Mouse (Mus musculus): ENCODE data around the gene Mgat3. TPM values are rescaled to one million over a fixed set of nuclear protein-coding genes. Genes with fewer than 3 reads are reported as not detected.

Gene Mgat3
- polyA plus RNA-seq, 1 experiment = not detected

DNA sequence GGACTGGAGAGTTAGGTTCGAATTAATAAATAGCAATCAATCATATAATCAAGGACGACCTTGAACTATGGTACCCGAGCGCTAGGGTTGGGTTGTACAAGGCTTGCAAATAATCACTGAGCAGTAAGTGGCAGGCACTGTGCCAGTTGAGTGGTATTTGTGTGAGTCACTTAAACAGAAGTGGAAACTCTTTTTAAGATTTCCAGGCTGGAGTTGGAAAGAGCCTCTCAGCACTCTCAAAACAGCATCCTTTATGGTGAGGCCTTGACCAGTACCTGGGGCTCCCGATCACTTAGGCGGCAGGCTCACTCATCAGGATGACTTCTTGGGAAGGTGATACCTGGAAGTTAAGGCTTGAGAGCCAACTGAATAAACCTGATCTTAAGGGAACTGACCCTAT is 80.7 kb downstream of the Mgat3 start:
- Histone ChIP-seq H3K9me3 (no peaks in the 10 kb centered on the region), H3K4me3 (replicated peaks) (peak overlapping the region; percentile 99), H3K4me1 (peaks cover 80% of the 10 kb centered on the region), H3K27me3 (replicated peaks) (no peaks in the 10 kb centered on the region), H3K36me3 (replicated peaks; ENCODE audit: low read length) (peaks cover 76% of the 10 kb centered on the region)
- TF ChIP-seq GATA1 (IDR thresholded peaks at IDR 0.05; ENCODE audit: borderline replicate concordance, low read length) = no peak
- TF ChIP-seq FLI1 (IDR thresholded peaks at IDR 0.05; ENCODE audit: low read length) = no peak

DNA sequence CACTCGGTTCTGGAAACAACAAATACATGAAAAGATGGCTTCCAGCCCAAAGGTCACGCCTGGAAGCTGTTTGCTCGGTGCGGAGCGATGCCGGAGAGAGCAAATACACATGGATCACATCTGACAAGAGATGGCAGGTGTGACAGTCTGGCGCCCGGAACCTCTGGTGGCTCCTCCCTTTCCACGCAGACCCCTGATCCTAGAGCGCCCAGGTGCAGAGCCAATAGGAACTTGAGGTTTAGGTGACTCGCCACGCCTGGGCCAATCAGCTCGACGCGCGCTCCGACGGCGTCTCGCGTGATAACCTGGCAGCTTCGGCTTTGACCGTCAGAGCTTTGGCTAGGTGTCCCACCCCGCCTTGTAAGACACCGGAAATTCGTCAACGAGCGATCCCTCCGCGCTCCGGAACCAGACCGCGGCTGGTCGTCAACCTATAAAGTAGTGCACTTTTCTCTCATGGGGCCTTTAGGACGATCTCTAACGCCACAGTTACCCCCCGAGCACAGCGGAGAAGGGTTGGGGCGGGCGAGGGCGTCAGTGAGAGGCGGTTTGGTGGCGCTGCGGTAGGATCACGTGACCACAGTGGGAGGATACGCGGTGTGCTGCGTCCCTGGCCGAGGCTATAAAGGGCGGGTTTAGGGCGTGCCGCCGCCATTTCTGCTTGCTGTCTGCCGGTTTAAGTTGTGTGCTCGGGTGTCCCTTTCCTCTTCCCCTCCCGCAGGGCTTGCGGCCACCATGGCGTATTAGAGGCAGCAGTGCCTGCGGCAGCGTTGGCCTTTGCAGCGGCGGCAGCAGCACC is 81.5 kb downstream of the Mgat3 start, which contains the start of gene Atf4:
Gene Atf4, plus strand, starts transcription at position 338 of the 799 bp plus-strand sequence.
- H3K4me3 ChIP-seq (replicated peaks) = peak within 1 kb of the TSS; percentile 99
- 0 out of 2 replicates have a peak, but pooled peaks have one; percentile 22 for TF ChIP-seq FLI1 (IDR thresholded peaks at IDR 0.05; ENCODE audit: low read length)
- no peak for TF ChIP-seq GATA1 (IDR thresholded peaks at IDR 0.05; ENCODE audit: borderline replicate concordance, low read length)
- peaks cover 80% of the 10 kb centered on the region for H3K4me1 ChIP-seq
- no peaks in the 10 kb centered on the region for H3K27me3 ChIP-seq (replicated peaks)
- no peaks in the 10 kb centered on the region for H3K9me3 ChIP-seq
- H3K36me3 ChIP-seq (replicated peaks; ENCODE audit: low read length) = peaks cover 76% of the 10 kb centered on the region

DNA sequence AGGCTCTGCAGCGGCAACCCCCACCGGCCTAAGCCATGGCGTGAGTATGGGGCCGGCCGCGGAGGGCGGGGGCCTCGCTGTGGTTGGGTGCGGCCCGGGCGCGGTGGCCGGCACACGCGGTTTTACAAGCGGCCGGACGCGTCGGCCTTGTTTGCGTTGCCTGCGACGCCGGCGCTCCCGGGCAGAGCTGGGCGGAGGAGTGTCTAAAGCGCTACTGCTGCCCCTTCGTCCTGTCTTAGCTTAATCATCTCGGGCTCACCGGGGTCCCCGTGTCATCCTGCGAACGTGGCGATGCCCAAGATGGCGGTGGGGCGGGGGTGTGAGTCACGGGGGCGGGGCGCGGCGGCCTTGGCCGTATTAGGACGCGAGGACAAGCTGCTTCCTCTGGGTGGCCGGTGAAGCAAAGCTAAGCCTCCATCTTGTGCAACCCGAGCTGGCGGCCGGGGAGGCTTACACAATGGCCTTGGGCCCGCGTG is 82.2 kb downstream of the Mgat3 start:
- Histone ChIP-seq H3K36me3 (replicated peaks; ENCODE audit: low read length) (peaks cover 76% of the 10 kb centered on the region), H3K4me1 (peaks cover 80% of the 10 kb centered on the region), H3K4me3 (replicated peaks) (peak overlapping the region; percentile 99), H3K27me3 (replicated peaks) (no peaks in the 10 kb centered on the region), H3K9me3 (no peaks in the 10 kb centered on the region)
- TF ChIP-seq GATA1 (IDR thresholded peaks at IDR 0.05; ENCODE audit: borderline replicate concordance, low read length) = no peak
- no peak for TF ChIP-seq FLI1 (IDR thresholded peaks at IDR 0.05; ENCODE audit: low read length)

DNA sequence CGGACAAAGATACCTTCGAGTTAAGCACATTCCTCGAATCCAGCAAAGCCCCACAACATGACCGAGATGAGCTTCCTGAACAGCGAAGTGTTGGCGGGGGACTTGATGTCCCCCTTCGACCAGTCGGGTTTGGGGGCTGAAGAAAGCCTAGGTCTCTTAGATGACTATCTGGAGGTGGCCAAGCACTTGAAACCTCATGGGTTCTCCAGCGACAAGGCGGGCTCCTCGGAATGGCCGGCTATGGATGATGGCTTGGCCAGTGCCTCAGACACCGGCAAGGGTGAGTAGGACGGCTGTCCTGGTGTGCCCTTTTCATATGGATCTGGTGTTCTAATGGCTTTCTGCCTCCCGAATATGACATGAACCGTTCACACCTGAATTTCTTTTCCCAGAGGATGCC is 82.7 kb downstream of the Mgat3 start:
- Histone ChIP-seq H3K4me1 (peaks cover 80% of the 10 kb centered on the region), H3K4me3 (replicated peaks) (peak overlapping the region; percentile 99), H3K36me3 (replicated peaks; ENCODE audit: low read length) (peaks cover 76% of the 10 kb centered on the region), H3K27me3 (replicated peaks) (no peaks in the 10 kb centered on the region), H3K9me3 (no peaks in the 10 kb centered on the region)
- TF ChIP-seq FLI1 (IDR thresholded peaks at IDR 0.05; ENCODE audit: low read length) (no peak), GATA1 (IDR thresholded peaks at IDR 0.05; ENCODE audit: borderline replicate concordance, low read length) (no peak)

DNA sequence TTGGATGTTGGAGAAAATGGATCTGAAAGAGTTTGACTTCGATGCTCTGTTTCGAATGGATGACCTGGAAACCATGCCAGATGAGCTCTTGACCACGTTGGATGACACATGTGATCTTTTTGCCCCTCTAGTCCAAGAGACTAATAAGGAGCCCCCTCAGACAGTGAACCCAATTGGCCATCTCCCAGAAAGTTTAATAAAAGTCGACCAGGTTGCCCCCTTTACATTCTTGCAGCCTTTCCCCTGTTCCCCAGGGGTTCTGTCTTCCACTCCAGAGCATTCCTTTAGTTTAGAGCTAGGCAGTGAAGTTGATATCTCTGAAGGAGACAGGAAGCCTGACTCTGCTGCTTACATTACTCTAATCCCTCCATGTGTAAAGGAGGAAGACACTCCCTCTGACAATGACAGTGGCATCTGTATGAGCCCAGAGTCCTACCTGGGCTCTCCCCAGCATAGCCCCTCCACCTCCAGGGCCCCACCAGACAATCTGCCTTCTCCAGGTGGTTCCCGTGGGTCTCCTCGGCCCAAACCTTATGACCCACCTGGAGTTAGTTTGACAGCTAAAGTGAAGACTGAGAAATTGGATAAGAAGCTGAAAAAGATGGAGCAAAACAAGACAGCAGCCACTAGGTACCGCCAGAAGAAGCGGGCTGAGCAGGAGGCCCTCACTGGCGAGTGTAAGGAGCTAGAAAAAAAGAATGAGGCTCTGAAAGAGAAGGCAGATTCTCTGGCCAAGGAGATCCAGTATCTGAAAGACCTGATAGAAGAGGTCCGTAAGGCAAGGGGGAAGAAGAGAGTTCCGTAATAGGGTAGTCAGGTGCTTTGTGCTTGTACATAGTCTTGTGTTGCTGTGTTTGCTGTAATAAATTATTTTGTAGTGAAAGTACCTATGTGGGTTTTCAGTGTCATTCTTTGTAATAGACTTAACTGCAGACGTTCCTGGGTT is 83.4 kb downstream of the Mgat3 start:
- peak overlapping the region; percentile 99 for H3K4me3 ChIP-seq (replicated peaks)
- H3K36me3 ChIP-seq (replicated peaks; ENCODE audit: low read length) = peaks cover 74% of the 10 kb centered on the region
- H3K9me3 ChIP-seq = no peaks in the 10 kb centered on the region
- H3K4me1 ChIP-seq = peaks cover 78% of the 10 kb centered on the region
- no peaks in the 10 kb centered on the region for H3K27me3 ChIP-seq (replicated peaks)
- TF ChIP-seq FLI1 (IDR thresholded peaks at IDR 0.05; ENCODE audit: low read length) = no peak

DNA sequence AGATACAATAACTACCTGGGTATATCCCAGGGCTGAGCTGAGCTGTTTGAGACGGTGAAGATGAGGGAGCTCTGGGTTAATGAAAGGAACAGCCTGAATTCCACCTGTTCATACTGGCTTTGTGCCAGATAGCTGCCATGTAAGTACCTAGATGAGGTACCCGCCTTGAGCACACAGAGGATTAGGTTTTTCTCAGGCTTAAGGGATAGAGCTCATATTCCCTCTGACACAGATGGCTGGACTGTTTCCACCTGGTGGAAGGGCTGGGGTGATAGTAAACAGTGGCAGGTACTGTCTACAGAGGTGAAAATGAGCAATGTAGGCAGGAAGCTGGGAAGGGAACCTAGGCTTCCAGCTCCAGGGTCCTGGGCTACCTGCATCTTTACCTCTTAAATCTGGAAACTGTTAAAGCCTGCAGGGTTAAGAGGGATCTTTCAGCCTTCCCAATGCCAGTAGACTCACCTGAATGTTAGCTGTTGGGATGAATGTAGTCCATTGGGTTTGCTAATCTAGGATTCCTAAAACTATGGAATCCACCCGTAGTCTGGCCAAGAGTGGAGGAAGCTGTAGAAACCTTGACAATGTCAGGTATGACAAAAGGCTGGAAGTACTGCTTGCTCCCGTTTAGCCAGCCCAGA is 84.2 kb downstream of the Mgat3 start:
- H3K36me3 ChIP-seq (replicated peaks; ENCODE audit: low read length) = peaks cover 77% of the 10 kb centered on the region

DNA sequence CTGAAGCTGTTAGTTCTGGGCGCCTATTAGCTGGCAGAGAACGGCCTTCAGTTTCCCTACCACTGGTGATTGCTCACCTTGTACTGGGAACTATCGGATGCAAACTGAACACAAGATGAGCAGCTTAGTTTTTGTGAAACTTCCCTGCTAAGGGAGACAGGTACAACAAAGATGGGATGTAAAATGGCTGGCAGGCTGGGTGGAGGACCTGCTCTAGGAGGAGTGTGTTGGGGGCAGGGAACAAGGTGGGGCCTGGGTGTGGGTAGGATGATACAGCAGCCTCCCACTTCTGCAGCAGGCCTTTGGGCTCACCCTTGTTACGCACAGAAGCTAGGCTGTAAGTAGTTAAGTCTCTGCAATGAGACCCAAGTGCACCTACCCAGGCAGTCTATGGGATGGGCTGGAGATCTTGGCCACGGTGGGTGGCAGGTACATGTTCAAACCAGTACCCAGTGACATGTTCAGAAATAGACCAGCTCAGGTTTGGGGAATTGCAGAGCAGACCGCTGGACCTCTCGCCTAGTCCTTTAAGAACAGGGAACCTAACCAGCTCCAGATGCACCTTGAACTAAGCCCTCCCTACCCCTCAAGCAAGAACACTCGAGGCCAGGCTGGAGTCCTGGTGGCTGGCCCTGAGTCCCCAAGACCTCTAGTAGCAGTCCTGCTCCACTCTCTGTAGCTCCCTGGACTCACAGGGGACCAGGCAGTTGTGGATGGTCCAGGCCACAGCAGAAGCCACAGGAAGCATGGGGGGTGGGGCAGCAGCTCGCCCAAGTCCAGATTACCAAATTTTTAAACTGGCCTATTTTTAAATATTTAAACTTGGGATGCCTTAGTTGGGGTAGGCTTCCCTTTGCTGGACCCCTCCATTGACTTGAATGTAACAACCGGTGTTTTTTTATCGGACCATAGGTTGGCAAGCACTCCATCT is 85.0 kb downstream of the Mgat3 start:
- Histone ChIP-seq H3K4me3 (replicated peaks) (peak overlapping the region; percentile 48), H3K9me3 (no peaks in the 10 kb centered on the region), H3K4me1 (peaks cover 82% of the 10 kb centered on the region), H3K27me3 (replicated peaks) (no peaks in the 10 kb centered on the region), H3K36me3 (replicated peaks; ENCODE audit: low read length) (peaks cover 71% of the 10 kb centered on the region)
- TF ChIP-seq FLI1 (IDR thresholded peaks at IDR 0.05; ENCODE audit: low read length) (no peak), GATA1 (IDR thresholded peaks at IDR 0.05; ENCODE audit: borderline replicate concordance, low read length) (no peak)

More for the DNA sequence above, 84.2 kb downstream of the Mgat3 start:
- peaks cover 81% of the 10 kb centered on the region for H3K4me1 ChIP-seq
- TF ChIP-seq FLI1 (IDR thresholded peaks at IDR 0.05; ENCODE audit: low read length) (no peak), GATA1 (IDR thresholded peaks at IDR 0.05; ENCODE audit: borderline replicate concordance, low read length) (no peak)
- H3K4me3 ChIP-seq (replicated peaks) = peak overlapping the region; percentile 99
- no peaks in the 10 kb centered on the region for H3K27me3 ChIP-seq (replicated peaks)
- H3K9me3 ChIP-seq = no peaks in the 10 kb centered on the region

DNA sequence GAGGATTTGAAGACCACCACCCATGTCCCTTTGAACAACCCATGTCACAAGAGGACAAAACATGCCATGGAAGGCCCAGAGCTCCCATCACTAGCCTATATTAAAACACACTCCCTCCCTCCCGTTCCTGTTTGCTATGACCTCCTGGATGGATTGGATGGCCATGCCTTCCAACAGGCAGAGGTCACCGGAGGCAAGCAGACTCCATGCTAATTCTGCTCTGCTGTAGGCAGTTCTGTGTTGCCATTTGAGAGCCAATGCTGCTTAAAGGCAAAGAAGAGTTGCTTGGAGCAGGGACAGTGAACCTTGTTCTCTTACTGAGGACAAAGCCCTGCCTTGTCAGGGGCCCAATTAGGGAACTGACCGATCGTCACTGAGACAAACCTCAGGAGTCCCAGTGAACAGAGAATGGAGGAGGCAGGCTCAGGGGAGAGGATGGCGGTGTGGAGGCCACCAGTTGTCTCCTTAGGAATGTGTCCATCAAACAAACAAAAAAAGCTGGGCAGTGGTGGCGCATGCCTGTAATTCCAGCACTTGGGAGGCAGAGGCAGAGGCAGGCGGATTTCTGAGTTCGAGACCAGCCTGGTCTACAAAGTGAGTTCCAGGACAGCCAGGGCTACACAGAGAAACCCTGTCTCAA is 86.0 kb downstream of the Mgat3 start:
- H3K36me3 ChIP-seq (replicated peaks; ENCODE audit: low read length) = peaks cover 67% of the 10 kb centered on the region
- TF ChIP-seq FLI1 (IDR thresholded peaks at IDR 0.05; ENCODE audit: low read length) = no peak
- no peak for TF ChIP-seq GATA1 (IDR thresholded peaks at IDR 0.05; ENCODE audit: borderline replicate concordance, low read length)

More for the DNA sequence above, 86.0 kb downstream of the Mgat3 start:
- Histone ChIP-seq H3K4me1 (peaks cover 77% of the 10 kb centered on the region), H3K9me3 (no peaks in the 10 kb centered on the region), H3K4me3 (replicated peaks) (no peak overlapping the region), H3K27me3 (replicated peaks) (no peaks in the 10 kb centered on the region)

Measured in megakaryocyte, embryonic 14.5 days (primary cell).